Mouse (Mus musculus) heart, postnatal 10 days (tissue): ENCODE measurements around the gene Hist1h4f. TPM values are rescaled to one million over a fixed set of nuclear protein-coding genes. Genes with fewer than 3 reads are reported as not detected.

Experiments used
- DNase-seq, 2 experiments: peaks; one replicate each; pipeline ENCODE4 v3.0.0; 2021
- intact Hi-C: fragments of 180-260 bp; cut with DNase I; formaldehyde crosslinking; loops from one replicate; pipeline ENCODE4 v1.15.1; 2025
- total RNA-seq, 2 experiments: library from RNA; stranded (reverse); gene quantifications; 2 replicates each; pipeline ENCODE4 v1.2.3; 2021

The Hist1h4f gene
- total RNA-seq, 2 experiments from 2014 or later, result 308 to 354 TPM

DNA sequence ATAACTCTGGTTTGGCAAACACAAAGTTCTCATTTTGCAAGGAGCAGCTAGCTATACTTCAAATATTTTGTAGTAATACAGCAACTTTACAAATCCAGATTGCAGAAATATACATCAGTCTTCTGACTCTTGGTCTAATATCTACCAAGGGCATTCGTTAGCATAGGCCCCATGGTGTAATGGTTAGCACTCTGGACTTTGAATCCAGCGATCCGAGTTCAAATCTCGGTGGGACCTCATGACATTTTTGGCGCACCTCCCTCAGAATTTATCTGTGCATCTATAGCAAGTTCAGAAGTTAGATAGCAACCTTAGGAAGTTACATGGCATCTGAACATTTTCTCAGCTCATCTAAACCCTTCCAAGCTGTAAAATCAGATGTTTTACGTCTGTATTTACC is 32.6 kb downstream of the Hist1h4f start:
- peak; percentile 88 to 90 for DNase-seq
- intact Hi-C loops, result loop anchor here (1.0 to 10.0 kb wide), 7 partner anchors 72 to 1807 kb away; partner anchors contain the start of genes Zfp184 and Zfp322a

DNA sequence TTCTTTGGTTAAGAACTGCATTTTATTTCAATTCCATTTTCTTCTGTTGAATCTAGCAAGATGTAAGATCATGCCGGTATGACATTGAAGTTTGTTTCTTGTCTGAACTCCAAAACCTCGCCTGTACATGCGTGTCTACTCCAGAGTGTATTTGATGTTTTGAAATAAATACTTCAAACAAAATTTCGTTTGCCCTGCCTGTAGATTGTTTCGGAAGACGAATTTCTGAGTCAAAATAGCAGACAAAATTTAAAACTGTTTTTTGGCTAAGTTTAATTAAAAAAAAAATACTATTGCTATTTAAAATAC is 33.2 kb downstream of the Hist1h4f start:
- no peak for DNase-seq
- intact Hi-C loops, result loop anchor here (2.0 to 10.0 kb wide), 5 partner anchors 71 to 1806 kb away; partner anchors contain the start of genes Zfp184 and Zfp322a

- intact Hi-C loops, result loop anchor here (1.0 to 10.0 kb wide), 6 partner anchors 67 to 1805 kb away; partner anchors contain the start of genes Zfp184 and Zfp322a
These were observed 33.7 kb downstream of the Hist1h4f start for GRCm38 (mm10) chr13:23517603-23518294.

DNA sequence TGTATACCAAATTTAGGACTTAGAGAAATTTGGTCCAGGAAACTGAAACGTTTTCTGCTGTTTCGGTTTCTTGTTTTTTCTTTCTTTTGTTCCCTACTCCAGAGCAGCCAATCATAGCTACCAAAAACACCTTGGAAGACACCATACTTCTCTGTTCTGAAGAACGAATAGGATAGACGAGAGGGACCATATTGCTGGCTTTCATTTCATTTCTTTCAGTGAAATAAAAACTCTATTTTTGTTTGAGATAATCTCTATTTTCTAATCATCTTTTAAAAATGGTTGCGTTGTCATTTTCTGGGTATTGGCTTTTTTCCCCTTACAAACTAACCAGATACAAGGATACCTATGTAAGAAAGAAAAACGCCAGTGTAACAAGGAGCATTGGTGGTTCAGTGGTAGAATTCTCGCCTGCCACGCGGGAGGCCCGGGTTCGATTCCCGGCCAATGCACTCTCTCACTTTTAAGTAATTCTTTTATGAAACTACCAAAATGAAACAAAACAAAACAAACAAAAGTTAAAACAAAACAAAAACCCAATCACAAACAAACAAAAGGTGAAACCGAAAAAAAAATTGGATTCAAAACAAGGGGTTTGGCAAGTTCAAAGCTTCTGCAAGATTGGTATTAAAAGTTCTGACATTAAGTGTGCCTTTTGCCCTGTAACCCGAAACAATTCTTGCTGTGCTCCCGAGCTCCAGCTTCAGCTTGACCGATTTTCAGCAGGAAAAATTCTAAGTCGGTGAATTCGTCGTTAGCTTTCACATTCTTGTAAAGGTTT is 34.4 kb downstream of the Hist1h4f start:
- intact Hi-C loops, result loop anchor here (1.0 to 10.0 kb wide), 5 partner anchors 67 to 1805 kb away; partner anchors contain the start of genes Zfp184 and Zfp322a
- DNase-seq, result peak; percentile 79 to 86

More at GRCm38 (mm10) chr13:23517603-23518294, 33.7 kb downstream of the Hist1h4f start:
- DNase-seq, result peak; percentile 93 to 94

GRCm38 (mm10) chr13:23515826-23516620 is 35.4 kb downstream of the Hist1h4f start:
- intact Hi-C loops, result loop anchor here (5.0 to 10.0 kb wide), 4 partner anchors 149 to 1804 kb away; partner anchors contain the start of genes Zfp184 and Zfp322a
- no peak for DNase-seq

DNA sequence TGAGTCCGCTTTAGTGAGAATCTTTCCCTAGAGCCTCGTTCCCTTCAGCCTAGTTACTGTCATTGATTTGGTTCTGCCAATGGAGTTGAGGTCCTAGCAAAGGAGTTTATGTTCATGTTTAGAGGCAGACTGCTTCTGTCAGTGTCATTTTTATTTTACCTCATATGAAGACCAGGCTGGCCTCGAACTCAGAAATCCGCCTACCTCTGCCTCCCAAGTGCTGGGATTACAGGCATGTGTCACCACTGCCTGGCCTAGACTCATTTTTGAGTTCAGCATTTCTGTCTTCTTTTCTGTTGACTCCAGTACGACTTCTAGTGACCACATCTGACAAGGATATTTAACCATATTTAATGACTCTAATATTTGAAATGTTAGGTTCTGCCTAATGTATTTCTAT is 36.2 kb downstream of the Hist1h4f start:
- intact Hi-C loops, result loop anchor here (5.0 to 10.0 kb wide), 4 partner anchors 148 to 1803 kb away; partner anchors contain the start of genes Zfp184 and Zfp322a

DNA sequence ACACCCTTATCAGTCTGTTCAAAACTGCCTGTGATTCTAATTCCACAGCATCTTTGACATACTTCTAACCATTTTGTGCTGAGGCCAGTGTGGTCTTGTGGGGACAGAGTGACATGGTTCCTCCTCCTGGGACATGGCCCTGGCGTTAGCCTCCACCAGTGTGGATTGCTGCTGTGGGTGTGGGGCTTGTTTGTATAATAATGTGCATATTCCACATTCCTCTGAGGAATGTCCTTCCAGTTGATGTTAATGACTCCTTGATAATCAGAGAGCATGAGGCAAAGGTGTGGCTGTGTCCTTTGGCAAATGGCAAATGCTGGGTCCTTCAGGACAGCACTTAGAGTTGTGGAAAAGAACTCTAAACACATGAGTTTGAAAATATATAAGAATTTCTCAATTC is 37.9 kb downstream of the Hist1h4f start:
- DNase-seq, result no peak
- intact Hi-C loops, result loop anchor here (10.0 kb wide), 1 partner anchor 1569 kb away; the partner anchor contains the start of gene Zfp184

More for the DNA sequence above, 36.2 kb downstream of the Hist1h4f start:
- no peak for DNase-seq

DNA sequence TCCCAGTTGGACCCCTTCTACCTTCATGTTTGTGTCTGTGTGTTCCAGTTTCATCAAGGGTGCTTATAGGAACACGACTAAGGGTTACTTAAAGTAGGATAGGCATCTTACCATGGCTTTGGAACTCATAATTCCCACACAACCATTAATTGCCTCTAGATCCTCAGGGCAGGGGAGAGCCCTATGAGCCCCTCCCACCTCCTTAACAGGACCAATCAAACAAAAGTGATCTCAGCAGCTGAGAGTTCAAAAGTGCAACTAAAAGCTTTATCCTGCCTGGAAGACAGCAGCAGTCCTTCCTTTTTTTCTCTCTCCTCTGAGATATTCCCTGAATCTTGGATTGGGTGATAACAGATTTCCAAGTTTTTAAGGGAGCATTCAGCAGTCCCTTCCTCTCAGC is 41.3 kb downstream of the Hist1h4f start:
- DNase-seq, result no peak
- intact Hi-C loops, result loop anchor here (10.0 kb wide), 1 partner anchor 1565 kb away; the partner anchor contains the start of gene Zfp184

DNA sequence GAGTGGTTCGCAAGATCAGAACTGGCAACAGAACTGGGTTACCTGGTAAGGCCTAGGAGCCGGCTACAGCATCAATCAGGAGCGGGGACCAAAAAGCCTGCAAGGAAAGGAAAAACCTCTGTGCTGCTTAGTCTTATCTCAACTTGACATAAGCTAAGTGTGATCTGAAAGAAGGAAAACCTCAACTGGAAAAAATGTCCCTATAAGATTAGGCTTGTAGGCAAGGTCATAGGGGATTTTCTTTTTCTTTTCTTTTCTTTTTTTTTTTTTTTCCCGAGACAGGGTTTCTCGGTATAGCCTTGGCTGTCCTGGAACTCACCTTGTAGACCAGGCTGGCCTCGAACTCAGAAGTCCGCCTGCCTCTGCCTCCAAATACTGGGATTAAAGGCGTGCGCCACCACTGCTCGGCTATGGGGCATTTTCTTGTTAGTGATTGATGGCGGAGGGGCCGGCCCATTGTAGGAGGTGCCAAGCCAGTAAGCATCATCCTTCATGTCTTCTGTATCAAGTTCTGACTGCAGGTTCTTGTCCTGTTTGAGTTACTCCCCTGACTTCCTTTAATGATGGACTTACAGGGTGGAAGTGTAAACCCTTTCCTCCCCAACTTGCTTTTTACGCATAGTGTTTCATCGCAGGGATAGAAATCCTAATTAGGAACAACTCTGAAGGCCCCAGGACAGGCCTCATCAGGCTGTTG is 44.5 kb downstream of the Hist1h4f start:
- DNase-seq, result no peak
- intact Hi-C loops, result no loop called here

DNA sequence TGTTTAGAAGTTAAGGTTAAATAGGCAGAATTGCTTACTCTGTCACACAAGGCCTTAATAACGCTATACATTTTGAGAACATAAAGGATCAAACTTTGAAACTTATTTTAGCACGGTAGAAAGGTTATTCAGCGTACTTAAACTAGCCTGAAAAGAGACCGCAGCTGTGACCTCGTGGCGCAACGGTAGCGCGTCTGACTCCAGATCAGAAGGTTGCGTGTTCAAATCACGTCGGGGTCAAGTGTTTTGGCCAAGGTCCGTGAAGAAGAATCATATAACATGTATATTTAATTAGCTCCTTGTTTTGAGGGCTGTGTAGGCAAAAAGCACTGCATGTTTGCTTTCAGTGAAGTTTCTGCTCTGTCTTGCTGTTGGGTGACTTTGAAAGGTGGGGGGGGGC is 45.1 kb downstream of the Hist1h4f start:
- intact Hi-C loops, result no loop called here
- DNase-seq, result peak in 1 of 2 experiments; percentile 35

DNA sequence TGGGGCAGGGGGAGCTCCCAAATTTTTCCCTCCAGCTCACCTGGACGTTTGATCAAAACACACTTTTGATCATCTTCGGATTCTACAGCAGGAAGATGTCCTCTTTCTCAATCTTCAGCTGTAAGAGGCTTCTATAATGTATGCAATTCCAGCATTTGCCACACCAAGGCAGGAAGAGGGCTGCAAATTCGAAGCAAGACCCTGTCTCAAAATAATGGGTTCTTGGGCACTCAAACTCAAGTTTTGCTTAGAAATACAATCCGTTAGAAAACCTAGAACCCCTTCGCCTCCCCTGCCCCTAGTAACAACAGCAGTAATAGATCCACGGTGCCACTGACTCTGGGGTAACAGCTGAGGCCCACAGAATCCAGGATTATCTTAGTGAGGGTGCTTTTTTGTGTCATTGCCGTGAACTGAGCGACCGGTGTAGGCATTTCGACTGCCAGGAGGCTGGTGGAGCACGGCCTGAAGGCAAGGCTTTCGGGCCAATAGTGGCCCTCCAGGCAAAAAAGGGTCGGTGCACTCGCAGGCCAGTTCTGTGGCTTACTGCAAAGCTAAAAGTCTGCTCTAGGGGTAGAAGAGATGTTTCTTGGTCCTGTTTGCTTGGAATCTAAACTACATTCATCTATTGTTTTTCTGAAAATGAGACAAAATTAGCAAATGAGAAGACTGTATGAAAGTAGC is 45.6 kb downstream of the Hist1h4f start:
- intact Hi-C loops, result no loop called here

GRCm38 (mm10) chr13:23503797-23504196 is 47.7 kb downstream of the Hist1h4f start:
- intact Hi-C loops, result no loop called here
- peak; percentile 39 to 61 for DNase-seq

More for the DNA sequence above, 45.6 kb downstream of the Hist1h4f start:
- DNase-seq, result no peak

DNA sequence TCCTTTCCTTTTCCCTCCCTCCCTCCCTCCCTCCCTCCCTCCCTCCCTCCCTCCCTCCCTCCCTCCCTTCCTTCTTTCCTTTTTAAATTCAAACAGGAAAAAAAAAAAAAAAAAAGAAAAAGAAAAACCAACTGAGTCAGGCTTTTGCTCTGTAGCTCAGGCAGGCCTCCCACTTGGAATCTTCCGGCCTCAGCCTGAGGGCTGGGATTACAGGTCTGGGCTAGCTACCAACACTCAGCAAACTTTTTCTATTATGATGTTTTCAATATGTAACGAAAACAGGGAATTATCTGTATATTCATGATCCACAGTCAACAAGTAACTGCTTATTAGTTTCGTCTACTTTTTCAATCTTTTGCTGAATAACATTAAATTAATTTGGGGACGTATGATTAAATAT is 48.5 kb downstream of the Hist1h4f start:
- intact Hi-C loops, result no loop called here
- DNase-seq, result no peak

GRCm38 (mm10) chr13:23502031-23502567 is 49.3 kb downstream of the Hist1h4f start:
- intact Hi-C loops, result no loop called here
- DNase-seq, result no peak

DNA sequence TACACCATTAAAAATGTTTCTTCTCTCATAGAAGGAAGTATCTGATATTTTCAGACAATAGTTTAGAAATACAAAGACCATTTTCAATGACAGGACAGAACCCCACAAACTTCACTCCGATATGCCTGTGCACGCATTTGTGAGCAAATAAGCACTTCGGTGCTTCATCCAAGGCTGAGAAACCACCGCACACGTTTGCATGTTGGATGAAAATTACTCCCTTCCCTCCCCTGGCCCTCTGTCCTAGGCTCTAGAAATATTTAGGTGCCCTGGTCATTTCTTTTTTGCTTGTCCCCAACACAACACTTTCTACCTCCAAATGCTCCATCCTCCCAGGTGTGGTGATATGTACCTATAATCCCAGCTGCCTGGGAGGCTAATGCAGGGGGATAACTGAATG is 49.9 kb downstream of the Hist1h4f start:
- intact Hi-C loops, result no loop called here
- no peak for DNase-seq
